Mouse (Mus musculus): ENCODE data around the gene Irgm2. TPM values are rescaled to one million over a fixed set of nuclear protein-coding genes. Genes with fewer than 3 reads are reported as not detected.

Irgm2 gene
- polyA plus RNA-seq, 1 experiment, result 12.3 TPM

DNA sequence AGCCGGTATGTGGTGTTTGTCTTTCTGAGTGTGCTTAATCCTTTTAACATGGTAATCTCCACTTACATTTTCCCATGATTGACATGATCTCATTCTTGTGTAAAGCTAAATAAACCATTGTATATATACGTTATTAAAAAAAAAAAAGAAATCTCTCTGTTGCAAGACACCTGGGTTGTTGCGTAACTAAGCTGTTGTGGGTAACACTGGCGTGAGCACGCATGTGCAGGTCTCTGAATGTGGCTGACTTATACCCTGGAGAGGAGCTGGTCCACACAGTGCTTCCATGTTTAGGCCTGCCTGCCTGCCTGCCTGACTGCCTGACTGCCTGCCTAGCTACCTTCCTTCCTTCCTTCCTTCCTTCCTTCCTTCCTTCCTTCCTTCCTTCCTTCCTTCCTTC is 51.1 kb downstream of the Irgm2 start:
- Histone ChIP-seq H3K4me1 (ENCODE audit: control insufficient read depth, insufficient read depth, low read length) (no peaks in the 10 kb centered on the region), H3K27ac (ENCODE audit: insufficient read depth, low read length) (no peak overlapping the region), H3K4me3 (ENCODE audit: insufficient read depth, low read length) (no peak overlapping the region)
- TF ChIP-seq CTCF (IDR thresholded peaks at IDR 0.05; ENCODE audit: borderline replicate concordance, insufficient read depth, low read length), result no peak
- TF ChIP-seq POLR2A (IDR thresholded peaks at IDR 0.05; ENCODE audit: low read depth, low read length), result no peak

DNA sequence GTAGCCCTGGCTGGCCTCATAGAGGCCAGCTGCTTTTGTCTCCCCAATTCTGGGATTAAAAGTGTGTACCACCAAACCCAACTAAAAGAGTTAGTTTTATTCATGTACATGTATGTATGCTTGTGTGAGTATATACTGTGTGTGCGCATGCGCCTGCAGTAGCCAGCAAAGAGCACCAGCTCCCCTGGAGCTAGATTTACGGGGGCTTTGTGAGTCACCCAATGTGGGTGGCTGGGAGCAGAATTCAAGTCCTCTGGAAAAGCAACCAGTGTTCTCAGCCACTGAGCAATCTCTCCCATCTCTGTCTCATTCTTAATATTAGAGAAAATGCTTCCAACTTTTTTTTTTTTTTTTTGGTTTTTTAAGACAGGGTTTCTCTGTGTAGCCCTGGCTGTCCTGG is 55.0 kb downstream of the Irgm2 start:
- H3K4me3 ChIP-seq (ENCODE audit: insufficient read depth, low read length), result no peak overlapping the region
- TF ChIP-seq CTCF (IDR thresholded peaks at IDR 0.05; ENCODE audit: borderline replicate concordance, insufficient read depth, low read length), result no peak
- no peak for TF ChIP-seq POLR2A (IDR thresholded peaks at IDR 0.05; ENCODE audit: low read depth, low read length)
- no peaks in the 10 kb centered on the region for H3K4me1 ChIP-seq (ENCODE audit: control insufficient read depth, insufficient read depth, low read length)
- H3K27ac ChIP-seq (ENCODE audit: insufficient read depth, low read length), result no peak overlapping the region

DNA sequence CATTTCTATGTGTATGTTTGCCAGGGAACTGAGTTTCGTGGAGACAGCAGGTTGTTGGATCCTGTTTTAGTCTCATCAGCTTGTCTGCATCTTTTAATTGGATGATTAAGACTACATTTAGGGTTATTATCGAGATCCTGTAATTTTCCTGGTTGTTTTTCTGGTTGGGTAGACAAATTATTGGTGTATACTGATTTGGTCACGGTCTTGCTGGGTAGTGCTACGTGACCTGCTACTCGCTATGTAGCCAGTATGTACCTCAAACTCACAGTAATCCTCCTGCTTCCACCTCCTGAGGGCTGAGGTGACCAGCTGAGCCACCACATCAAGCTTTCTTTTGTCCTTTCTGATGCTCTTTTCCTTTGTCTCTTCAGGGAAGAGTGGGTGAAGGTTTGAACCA is 58.4 kb downstream of the Irgm2 start:
- Histone ChIP-seq H3K4me1 (ENCODE audit: control insufficient read depth, insufficient read depth, low read length) (no peaks in the 10 kb centered on the region), H3K4me3 (ENCODE audit: insufficient read depth, low read length) (no peak overlapping the region), H3K27ac (ENCODE audit: insufficient read depth, low read length) (no peak overlapping the region)
- TF ChIP-seq CTCF (IDR thresholded peaks at IDR 0.05; ENCODE audit: borderline replicate concordance, insufficient read depth, low read length) (no peak), POLR2A (IDR thresholded peaks at IDR 0.05; ENCODE audit: low read depth, low read length) (no peak)

DNA sequence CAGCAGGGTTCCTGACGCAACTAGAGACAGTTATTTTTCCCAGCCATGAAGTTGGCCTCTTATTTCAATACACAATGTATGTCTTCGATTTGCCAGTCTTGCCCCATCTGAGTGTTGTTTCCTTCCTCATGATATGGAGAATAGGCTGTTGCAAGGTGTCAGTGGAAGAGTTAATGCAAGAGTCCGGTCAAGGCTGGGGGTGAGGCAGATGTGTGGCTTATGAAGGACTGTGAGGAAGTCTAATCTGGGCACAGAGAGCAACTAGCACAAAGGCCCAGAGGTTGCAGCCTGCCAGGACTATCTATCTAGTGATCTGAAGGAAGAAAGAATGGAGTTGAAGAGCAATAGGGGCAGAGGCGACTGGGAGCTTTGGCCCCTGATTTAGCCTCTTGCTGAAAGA is 60.7 kb downstream of the Irgm2 start:
- no peak for TF ChIP-seq POLR2A (IDR thresholded peaks at IDR 0.05; ENCODE audit: low read depth, low read length)
- no peak for TF ChIP-seq CTCF (IDR thresholded peaks at IDR 0.05; ENCODE audit: borderline replicate concordance, insufficient read depth, low read length)
- Histone ChIP-seq H3K27ac (ENCODE audit: insufficient read depth, low read length) (no peak overlapping the region), H3K4me3 (ENCODE audit: insufficient read depth, low read length) (no peak overlapping the region), H3K4me1 (ENCODE audit: control insufficient read depth, insufficient read depth, low read length) (no peaks in the 10 kb centered on the region)

DNA sequence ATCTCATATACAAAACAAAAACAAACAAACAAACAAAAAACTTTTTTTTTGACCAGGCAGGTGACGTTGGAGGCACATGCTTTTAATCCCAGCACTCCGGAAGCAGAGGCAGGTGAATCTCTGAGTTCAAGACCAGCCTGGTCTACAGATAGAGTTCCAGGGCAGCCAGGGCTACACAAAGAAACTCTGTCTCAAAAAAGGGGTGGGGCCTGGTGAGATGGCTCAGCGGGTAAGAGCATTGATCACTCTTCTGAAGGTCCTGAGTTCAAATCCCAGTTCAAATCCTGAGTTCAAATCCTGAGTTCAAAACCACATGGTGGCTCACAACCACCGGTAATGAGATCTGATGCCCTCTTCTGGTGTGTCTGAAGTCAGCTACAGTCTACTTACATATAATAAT is 62.4 kb downstream of the Irgm2 start:
- Histone ChIP-seq H3K27ac (ENCODE audit: insufficient read depth, low read length) (no peak overlapping the region), H3K4me1 (ENCODE audit: control insufficient read depth, insufficient read depth, low read length) (no peaks in the 10 kb centered on the region), H3K4me3 (ENCODE audit: insufficient read depth, low read length) (no peak overlapping the region)
- no peak for TF ChIP-seq CTCF (IDR thresholded peaks at IDR 0.05; ENCODE audit: borderline replicate concordance, insufficient read depth, low read length)
- TF ChIP-seq POLR2A (IDR thresholded peaks at IDR 0.05; ENCODE audit: low read depth, low read length), result no peak

DNA sequence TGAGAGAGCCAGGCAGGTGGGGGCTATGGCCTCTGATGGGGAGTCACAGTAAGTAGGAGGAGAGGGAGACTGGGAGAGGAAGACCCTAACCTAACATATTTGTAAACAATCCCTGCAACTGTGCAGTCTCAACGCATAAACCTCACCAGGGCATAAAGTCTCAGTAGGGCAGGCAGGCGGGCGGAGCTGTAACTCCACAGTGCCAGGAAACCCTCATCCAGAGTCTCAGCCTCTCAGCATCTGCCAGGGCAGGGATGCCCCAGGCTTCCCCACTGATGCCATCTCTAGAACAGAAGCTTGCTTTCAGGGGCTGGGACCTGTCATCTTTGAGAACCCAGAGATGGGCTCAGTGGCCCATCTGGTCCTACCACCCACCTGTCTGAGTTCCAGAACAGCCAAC is 62.9 kb downstream of the Irgm2 start:
- TF ChIP-seq CTCF (IDR thresholded peaks at IDR 0.05; ENCODE audit: borderline replicate concordance, insufficient read depth, low read length) (no peak), POLR2A (IDR thresholded peaks at IDR 0.05; ENCODE audit: low read depth, low read length) (no peak)
- Histone ChIP-seq H3K4me1 (ENCODE audit: control insufficient read depth, insufficient read depth, low read length) (no peaks in the 10 kb centered on the region), H3K4me3 (ENCODE audit: insufficient read depth, low read length) (no peak overlapping the region)

DNA sequence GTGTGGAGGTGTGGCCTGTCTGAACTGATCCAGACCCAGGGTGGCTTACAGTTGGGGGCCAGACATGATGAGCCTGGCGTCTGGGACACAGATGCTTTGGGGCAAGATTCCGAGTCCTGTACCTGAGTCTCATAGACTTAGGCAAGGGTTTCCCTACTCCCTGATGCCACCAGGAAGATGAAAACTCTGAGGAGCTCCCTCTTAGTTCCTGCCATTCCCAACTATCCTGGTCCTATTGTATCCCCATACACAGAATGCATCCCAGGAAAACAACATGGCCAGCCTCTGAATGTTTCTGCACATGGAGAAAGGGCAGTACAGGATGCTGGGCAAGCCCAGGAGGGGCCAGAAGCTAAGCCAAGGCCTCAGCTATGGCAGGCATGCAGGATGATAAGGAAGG is 64.1 kb downstream of the Irgm2 start:
- Histone ChIP-seq H3K27ac (ENCODE audit: insufficient read depth, low read length) (no peak overlapping the region), H3K4me1 (ENCODE audit: control insufficient read depth, insufficient read depth, low read length) (no peaks in the 10 kb centered on the region), H3K4me3 (ENCODE audit: insufficient read depth, low read length) (no peak overlapping the region)
- no peak for TF ChIP-seq CTCF (IDR thresholded peaks at IDR 0.05; ENCODE audit: borderline replicate concordance, insufficient read depth, low read length)
- TF ChIP-seq POLR2A (IDR thresholded peaks at IDR 0.05; ENCODE audit: low read depth, low read length), result no peak

More for the DNA sequence above, 62.9 kb downstream of the Irgm2 start:
- H3K27ac ChIP-seq (ENCODE audit: insufficient read depth, low read length), result no peak overlapping the region

DNA sequence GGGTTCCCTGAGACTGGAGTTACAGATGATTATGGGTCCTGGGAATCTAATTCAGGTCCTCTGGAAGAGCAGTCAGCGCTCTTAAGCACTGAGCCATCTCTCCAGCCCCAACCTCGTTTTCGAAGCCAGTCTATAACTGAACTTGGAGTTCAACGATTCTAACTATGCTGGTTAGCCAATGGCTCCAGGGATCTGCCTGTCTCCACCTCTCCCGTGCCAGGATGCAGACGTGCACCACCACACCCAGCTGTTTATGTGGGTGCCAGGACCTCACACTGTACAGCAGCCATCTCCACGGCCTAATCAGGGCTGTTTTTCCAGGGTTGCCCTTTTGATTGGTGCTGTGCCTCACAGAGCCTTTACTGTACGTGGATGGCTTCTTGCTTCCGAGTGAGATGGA is 65.1 kb downstream of the Irgm2 start:
- no peak overlapping the region for H3K4me3 ChIP-seq (ENCODE audit: insufficient read depth, low read length)
- TF ChIP-seq POLR2A (IDR thresholded peaks at IDR 0.05; ENCODE audit: low read depth, low read length) (no peak), CTCF (IDR thresholded peaks at IDR 0.05; ENCODE audit: borderline replicate concordance, insufficient read depth, low read length) (no peak)
- no peak overlapping the region for H3K27ac ChIP-seq (ENCODE audit: insufficient read depth, low read length)

DNA sequence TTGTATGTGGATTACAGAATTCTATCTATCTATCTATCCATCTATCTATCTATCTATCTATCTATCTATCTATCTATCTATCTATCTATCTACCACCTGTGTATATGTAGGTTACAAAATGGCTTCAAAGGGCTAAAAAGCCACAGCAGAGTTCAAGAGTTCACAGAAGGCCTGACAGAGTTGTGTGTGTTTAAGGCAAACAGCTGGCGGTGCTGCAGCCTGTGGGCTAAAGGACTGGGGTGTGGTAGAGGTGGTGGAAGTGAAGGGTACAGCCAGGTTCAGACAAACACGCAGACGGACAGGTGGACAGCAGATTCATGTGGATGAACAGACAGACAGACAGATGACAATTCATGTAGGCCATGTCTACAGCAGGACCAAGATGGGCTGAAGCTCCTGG is 68.9 kb downstream of the Irgm2 start:
- no peak overlapping the region for H3K4me3 ChIP-seq (ENCODE audit: insufficient read depth, low read length)
- H3K4me1 ChIP-seq (ENCODE audit: control insufficient read depth, insufficient read depth, low read length), result no peaks in the 10 kb centered on the region
- no peak overlapping the region for H3K27ac ChIP-seq (ENCODE audit: insufficient read depth, low read length)
- TF ChIP-seq POLR2A (IDR thresholded peaks at IDR 0.05; ENCODE audit: low read depth, low read length), result no peak
- no peak for TF ChIP-seq CTCF (IDR thresholded peaks at IDR 0.05; ENCODE audit: borderline replicate concordance, insufficient read depth, low read length)

More for the DNA sequence above, 65.1 kb downstream of the Irgm2 start:
- H3K4me1 ChIP-seq (ENCODE audit: control insufficient read depth, insufficient read depth, low read length), result no peaks in the 10 kb centered on the region

Other genes starting within 250 kb of the Irgm2 start
- gene Larp1, start 190.6 kb upstream of the Irgm2 start, polyA plus RNA-seq (2011; ENCODE audit: insufficient read length, low read depth, missing spikeins), result 89.9 and 94.4 TPM in 2 replicates
- not detected in 2 replicates for gene Gm12248, start 106.5 kb upstream of the Irgm2 start, polyA plus RNA-seq (2011; ENCODE audit: insufficient read length, low read depth, missing spikeins)
- gene Cnot8, start 95.5 kb upstream of the Irgm2 start, polyA plus RNA-seq (2011; ENCODE audit: insufficient read length, low read depth, missing spikeins), result 56.9 and 58.1 TPM in 2 replicates
- 16.1 and 18.3 TPM in 2 replicates for gene Gemin5, start 31.1 kb upstream of the Irgm2 start, polyA plus RNA-seq (2011; ENCODE audit: insufficient read length, low read depth, missing spikeins)
- gene Mrpl22, start 28.0 kb upstream of the Irgm2 start, polyA plus RNA-seq (2011; ENCODE audit: insufficient read length, low read depth, missing spikeins), result 46.8 and 51.6 TPM in 2 replicates
- gene Igtp, start 62 bp upstream of the Irgm2 start, polyA plus RNA-seq (2011; ENCODE audit: insufficient read length, low read depth, missing spikeins), result 8.3 and 11.7 TPM in 2 replicates
- not detected in 2 replicates for gene 4930438A08Rik, start 75.2 kb downstream of the Irgm2 start, polyA plus RNA-seq (2011; ENCODE audit: insufficient read length, low read depth, missing spikeins)
- gene Zfp692, start 107.5 kb downstream of the Irgm2 start, polyA plus RNA-seq (2011; ENCODE audit: insufficient read length, low read depth, missing spikeins), result 10.3 and 11.6 TPM in 2 replicates
- 22.1 and 23.2 TPM in 2 replicates for gene Zfp672, start 130.7 kb downstream of the Irgm2 start, polyA plus RNA-seq (2011; ENCODE audit: insufficient read length, low read depth, missing spikeins)
- gene Sh3bp5l, start 131.1 kb downstream of the Irgm2 start, polyA plus RNA-seq (2011; ENCODE audit: insufficient read length, low read depth, missing spikeins), result 21.5 and 25.1 TPM in 2 replicates
- not detected in 2 replicates for gene Lypd8, start 179.4 kb downstream of the Irgm2 start, polyA plus RNA-seq (2011; ENCODE audit: insufficient read length, low read depth, missing spikeins)
- not detected in 2 replicates for gene 1810065E05Rik, start 221.5 kb downstream of the Irgm2 start, polyA plus RNA-seq (2011; ENCODE audit: insufficient read length, low read depth, missing spikeins)
- not detected in 2 replicates for gene Gm12253, start 232.9 kb downstream of the Irgm2 start, polyA plus RNA-seq (2011; ENCODE audit: insufficient read length, low read depth, missing spikeins)

Measured in embryonic fibroblast, embryonic 13.5 days (primary cell).